Mouse (Mus musculus) liver, adult 2 months (tissue): ENCODE measurements around the gene Tepsin. TPM values are rescaled to one million over a fixed set of nuclear protein-coding genes. Genes with fewer than 3 reads are reported as not detected.

Experiments used
- DNase-seq: peaks from one replicate; pipeline ENCODE4 v3.0.0-alpha.2; 2011; ENCODE audit warnings: low read depth, low spot score; ENCODE audit errors: extremely low read depth
- H3K27ac ChIP-seq: fragments of 200-500 bp; replicated peaks from 2 replicates; pipeline ENCODE4 v1.5.1; 2012; ENCODE audit warnings: low read depth, mild to moderate bottlenecking, control low read depth, inconsistent platforms, low read length; ENCODE audit not compliant: insufficient read depth
- H3K27me3 ChIP-seq: fragments of 200-500 bp; 2 replicates; pipeline ENCODE4 v1.6.1; 2012; ENCODE audit warnings: mild to moderate bottlenecking, moderate library complexity, low read length, inconsistent platforms; ENCODE audit not compliant: control insufficient read depth, insufficient read depth
- H3K36me3 ChIP-seq: fragments of 200-500 bp; 2 replicates; pipeline ENCODE4 v1.6.1; 2012; ENCODE audit warnings: low read length, inconsistent platforms; ENCODE audit not compliant: control insufficient read depth, insufficient read depth
- H3K4me1 ChIP-seq: fragments of 200-500 bp; 2 replicates; pipeline ENCODE4 v1.6.1; 2011; ENCODE audit warnings: low read length; ENCODE audit not compliant: control insufficient read depth, insufficient read depth
- H3K4me3 ChIP-seq: fragments of 200-500 bp; 2 replicates; pipeline ENCODE4 v1.5.1; 2011; ENCODE audit warnings: low read depth, mild to moderate bottlenecking, control low read depth, low read length, moderate library complexity; ENCODE audit not compliant: insufficient read depth
- H3K79me2 ChIP-seq: fragments of 200-500 bp; 2 replicates; pipeline ENCODE4 v1.6.1; 2012; ENCODE audit warnings: inconsistent platforms, mild to moderate bottlenecking, low read length, moderate library complexity; ENCODE audit not compliant: control insufficient read depth, insufficient read depth
- H3K9ac ChIP-seq: fragments of 200-500 bp; 2 replicates; pipeline ENCODE4 v1.6.1; 2012; ENCODE audit warnings: low read depth, mild to moderate bottlenecking, control low read depth, inconsistent platforms, low read length
- CTCF ChIP-seq: fragments of 200-500 bp; IDR thresholded peaks from 2 replicates; pipeline ENCODE4 v1.5.1; 2011; ENCODE audit warnings: low read depth, low read length, control low read depth
- POLR2A ChIP-seq: fragments of 200-500 bp; IDR thresholded peaks from 2 replicates; pipeline ENCODE4 v1.6.1; 2011; ENCODE audit warnings: low read length, control low read depth; ENCODE audit not compliant: insufficient read depth; ENCODE audit errors: extremely low read depth
- WGBS: fragments of 180-500 bp; shearing (Covaris S2); methylation state at CpG from one replicate; pipeline ENCODE4 v1.1.7; 2018; 5-methylcytosine and 5-hydroxymethylcytosine counted together
- polyA plus RNA-seq: library from polyadenylated mRNA; depleted of rRNA; stranded (reverse); fragments of >200 nt; gene quantifications from 2 replicates; pipeline ENCODE4 v1.2.3, GENCODE M21; 2012
- total RNA-seq: library from RNA; depleted of rRNA; stranded (reverse); fragments of >200 nt; gene quantifications from 2 replicates; pipeline ENCODE4 v1.2.3, GENCODE M21; 2014

Gene Tepsin
- total and polyA plus RNA-seq, 2 experiments, result 4.6 to 24.9 TPM

GRCm38 (mm10) chr11:120114488-120115215, 16.1 kb upstream of the Tepsin start:
- Histone ChIP-seq H3K4me3 (no peak overlapping the region), H3K36me3 (no peaks in the 10 kb centered on the region; the same call in 1 of the 2 replicates), H3K9ac (no peak overlapping the region), H3K4me1 (no peaks in the 10 kb centered on the region), H3K27ac (no peak overlapping the region), H3K27me3 (no peaks in the 10 kb centered on the region), H3K79me2 (no peaks in the 10 kb centered on the region)
- no peak for TF ChIP-seq CTCF
- TF ChIP-seq POLR2A, result no peak
- 96% methylated on average over 21 of the region's 21 CpGs for WGBS
- DNase-seq, result no peak

DNA sequence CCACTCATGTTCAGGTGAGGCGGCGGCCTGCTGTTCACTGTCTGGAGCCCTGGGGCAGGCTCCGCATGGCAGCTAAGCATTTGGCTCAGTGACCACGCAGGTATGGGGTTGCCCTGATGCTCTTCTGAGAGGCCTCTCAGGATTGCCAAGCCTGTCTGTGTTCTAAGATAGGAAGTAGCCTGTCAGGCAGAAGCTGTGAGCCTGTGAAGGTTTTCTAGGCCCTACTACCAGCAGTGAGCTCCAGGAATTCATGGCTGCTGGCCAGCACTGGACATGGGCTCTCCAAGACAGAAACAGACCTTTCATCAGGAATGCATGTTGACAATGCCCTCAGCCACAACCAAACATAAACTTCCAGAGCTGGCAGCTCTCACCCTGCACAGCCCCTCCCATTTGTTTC, 13.6 kb upstream of the Tepsin start:
- H3K36me3 ChIP-seq, result no peaks in the 10 kb centered on the region; the same call in 1 of the 2 replicates
- no peak overlapping the region for H3K9ac ChIP-seq
- no peak overlapping the region for H3K4me3 ChIP-seq
- H3K27me3 ChIP-seq, result no peaks in the 10 kb centered on the region
- H3K79me2 ChIP-seq, result no peaks in the 10 kb centered on the region
- 91% methylated on average over 4 of the region's 4 CpGs for WGBS
- TF ChIP-seq CTCF, result no peak
- H3K4me1 ChIP-seq, result no peaks in the 10 kb centered on the region
- no peak overlapping the region for H3K27ac ChIP-seq
- DNase-seq, result no peak

DNA sequence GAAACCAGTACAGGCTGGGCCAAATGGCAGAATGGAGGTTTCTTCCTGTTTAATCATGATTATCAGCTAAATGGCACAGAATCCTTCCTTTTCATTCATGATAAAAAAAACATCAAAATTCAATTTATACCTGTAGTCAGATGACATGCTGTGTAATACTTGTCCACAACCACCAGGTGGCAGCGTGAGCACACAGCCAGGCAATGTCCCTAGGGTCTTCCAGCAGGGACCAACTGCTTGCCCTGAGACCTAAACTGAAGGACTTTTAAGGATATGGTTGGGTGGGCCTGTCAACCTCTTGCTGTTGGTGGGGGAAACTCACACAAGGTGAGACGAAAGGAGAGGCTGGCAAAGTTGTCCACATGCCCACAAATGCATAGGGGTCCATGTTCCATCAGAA, 12.5 kb upstream of the Tepsin start:
- DNase-seq, result peak; percentile 17
- H3K27ac ChIP-seq, result no peak overlapping the region
- H3K79me2 ChIP-seq, result no peaks in the 10 kb centered on the region
- TF ChIP-seq CTCF (peak; percentile 96), POLR2A (no peak)
- no peaks in the 10 kb centered on the region for H3K4me1 ChIP-seq
- WGBS, result 36% methylated on average over 2 of the region's 2 CpGs
- H3K4me3 ChIP-seq, result no peak overlapping the region
- no peaks in the 10 kb centered on the region for H3K27me3 ChIP-seq
- no peaks in the 10 kb centered on the region; the same call in 1 of the 2 replicates for H3K36me3 ChIP-seq
- H3K9ac ChIP-seq, result no peak overlapping the region

- DNase-seq, result no peak
- no peaks in the 10 kb centered on the region for H3K27me3 ChIP-seq
- H3K79me2 ChIP-seq, result no peaks in the 10 kb centered on the region
- no peaks in the 10 kb centered on the region for H3K4me1 ChIP-seq
- H3K27ac ChIP-seq, result no peak overlapping the region
- 79% methylated on average over 7 of the region's 7 CpGs for WGBS
- H3K9ac ChIP-seq, result no peak overlapping the region
- TF ChIP-seq CTCF (peak; percentile 21; the same call in 1 of the 2 replicates), POLR2A (no peak)
- H3K4me3 ChIP-seq, result no peak overlapping the region
- H3K36me3 ChIP-seq, result no peaks in the 10 kb centered on the region; the same call in 1 of the 2 replicates
These were observed 12.0 kb upstream of the Tepsin start for GRCm38 (mm10) chr11:120110554-120110953.

GRCm38 (mm10) chr11:120109558-120110210, 11.2 kb upstream of the Tepsin start:
- Histone ChIP-seq H3K9ac (no peak overlapping the region), H3K79me2 (no peaks in the 10 kb centered on the region), H3K27me3 (no peaks in the 10 kb centered on the region), H3K36me3 (no peaks in the 10 kb centered on the region; the same call in 1 of the 2 replicates), H3K4me3 (no peak overlapping the region), H3K27ac (no peak overlapping the region), H3K4me1 (no peaks in the 10 kb centered on the region)
- no peak for DNase-seq
- 93% methylated on average over 14 of the region's 14 CpGs for WGBS
- TF ChIP-seq CTCF (no peak), POLR2A (no peak)

DNA sequence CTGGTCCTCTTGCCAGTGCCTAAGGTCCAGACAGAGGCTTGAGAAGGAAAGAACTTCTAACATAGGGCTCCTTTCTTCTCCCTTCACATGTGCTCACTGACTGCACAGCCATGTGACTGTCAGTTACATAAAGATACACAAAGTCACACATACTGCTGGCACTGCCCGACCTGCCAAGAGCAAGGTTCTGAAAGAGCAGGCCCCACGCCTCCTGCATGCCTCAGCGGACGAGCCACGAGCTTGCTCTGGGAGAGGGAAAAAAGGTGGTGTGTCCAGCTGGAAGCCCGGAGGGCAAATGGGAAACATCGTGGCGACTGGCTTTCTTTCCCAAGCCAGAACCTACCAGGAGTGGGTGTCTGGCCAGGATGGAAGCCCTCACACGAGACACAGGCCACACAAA, 9.3 kb upstream of the Tepsin start:
- Histone ChIP-seq H3K27me3 (no peaks in the 10 kb centered on the region), H3K36me3 (no peaks in the 10 kb centered on the region; the same call in 1 of the 2 replicates), H3K4me1 (no peaks in the 10 kb centered on the region), H3K4me3 (no peak overlapping the region), H3K9ac (no peak overlapping the region), H3K79me2 (no peaks in the 10 kb centered on the region), H3K27ac (no peak overlapping the region)
- no peak for DNase-seq
- TF ChIP-seq CTCF, result no peak
- TF ChIP-seq POLR2A, result no peak
- WGBS, result 93% methylated on average over 9 of the region's 9 CpGs
